Mouse (Mus musculus): ENCODE results near the gene Traf3ip1.

DNA sequence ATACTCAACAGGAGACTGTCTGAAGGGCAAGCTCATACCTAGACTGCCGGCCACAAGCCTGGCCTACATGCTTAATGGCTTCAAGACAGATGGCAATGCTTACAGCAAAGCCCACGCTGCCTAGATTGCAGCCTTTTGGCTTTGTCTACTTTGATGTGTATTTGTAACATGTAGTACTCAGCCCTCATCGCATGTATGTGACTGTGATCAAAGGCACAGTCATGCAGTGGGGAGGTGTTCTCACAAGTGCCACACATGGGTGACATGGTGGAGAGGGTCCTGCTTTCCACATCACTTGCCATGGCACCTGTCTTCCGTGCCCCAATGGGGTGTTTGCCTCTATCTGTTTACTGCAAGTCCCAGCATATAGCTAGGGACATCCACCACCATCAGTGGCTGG lies 47.9 kb upstream of the Traf3ip1 start:
- TF ChIP-seq CTCF (IDR thresholded peaks at IDR 0.05; ENCODE audit: borderline replicate concordance, extremely low read depth, insufficient read depth, insufficient read length) (no peak), POLR2A (IDR thresholded peaks at IDR 0.05; ENCODE audit: borderline replicate concordance, extremely low read depth, insufficient read depth, insufficient read length, poor library complexity, severe bottlenecking) (no peak)

All from brain, embryonic 14.5 days (tissue).